Mouse (Mus musculus): Measurements from ENCODE around the gene Arid5b.

DNA sequence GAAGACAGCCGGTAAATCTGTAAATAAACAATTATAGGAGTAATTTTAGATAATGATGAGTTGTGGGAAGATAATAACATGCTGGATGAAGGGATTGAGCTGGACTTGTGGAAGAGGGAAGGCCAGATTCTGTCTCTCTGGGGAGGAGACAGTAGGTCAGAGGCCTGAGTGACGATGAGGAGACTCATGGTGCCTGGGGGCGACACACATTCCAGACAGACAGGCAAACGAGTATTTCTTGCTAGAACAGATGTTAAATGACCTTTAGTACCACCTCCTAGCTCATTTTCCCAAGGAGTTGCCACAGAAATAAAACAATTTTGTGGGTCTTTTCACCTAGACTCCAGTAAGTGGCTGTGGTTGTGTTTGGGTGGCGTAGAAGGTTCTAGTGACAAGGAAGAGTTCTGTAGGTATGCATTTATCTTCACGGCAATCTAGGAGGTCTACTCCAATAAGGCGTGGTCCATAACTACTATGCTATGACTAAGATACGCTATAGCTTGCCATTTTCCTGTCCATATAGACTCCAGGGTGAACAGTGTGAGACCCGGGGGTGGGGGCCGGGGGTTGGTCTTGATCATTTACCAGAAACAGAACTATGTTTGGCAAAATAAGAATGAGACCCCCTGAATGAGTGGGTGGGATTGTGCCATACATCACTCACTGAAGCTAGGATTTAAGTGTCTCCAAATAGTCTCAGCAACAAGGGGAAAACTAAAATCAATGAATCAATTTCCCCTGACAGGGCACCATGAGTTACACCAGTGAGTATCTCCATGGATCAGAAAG, 100.6 kb downstream of the Arid5b start:
- TF ChIP-seq CTCF (IDR thresholded peaks at IDR 0.05; ENCODE audit: control insufficient read depth, insufficient read depth, low read length) (no peak), POLR2A (IDR thresholded peaks at IDR 0.05; ENCODE audit: borderline replicate concordance, control insufficient read depth, low read depth, low read length) (no peak)
